Mouse (Mus musculus) thymus, adult 2 months (tissue): ENCODE results near the gene Dync1li1. TPM values are rescaled to one million over a fixed set of nuclear protein-coding genes. Genes with fewer than 3 reads are reported as not detected.
A peak's percentile ranks its signal among the peaks of the same experiment; 100 is the strongest.

Experiments used
- DNase-seq: peaks from one replicate; pipeline ENCODE4 v3.0.0; 2021
- H3K27ac ChIP-seq: fragments of 200-500 bp; 2 replicates; pipeline ENCODE4 v1.5.1; 2012; ENCODE audit warnings: low read length, control low read depth; ENCODE audit not compliant: control insufficient read depth, insufficient read depth
- H3K27me3 ChIP-seq: fragments of 200-500 bp; 2 replicates; pipeline ENCODE4 v1.6.1; 2012; ENCODE audit warnings: mild to moderate bottlenecking, low read length, moderate library complexity, mixed read lengths; ENCODE audit not compliant: control insufficient read depth, insufficient read depth
- H3K36me3 ChIP-seq: fragments of 200-500 bp; 2 replicates; pipeline ENCODE4 v1.6.1; 2012; ENCODE audit warnings: mild to moderate bottlenecking, low read length, moderate library complexity; ENCODE audit not compliant: control insufficient read depth, insufficient read depth
- H3K4me1 ChIP-seq: fragments of 200-500 bp; replicated peaks from 2 replicates; pipeline ENCODE4 v1.6.1; 2012; ENCODE audit warnings: low read length; ENCODE audit not compliant: control insufficient read depth, insufficient read depth
- H3K4me3 ChIP-seq: fragments of 200-500 bp; 2 replicates; pipeline ENCODE4 v1.5.1; 2012; ENCODE audit warnings: mild to moderate bottlenecking, low read length, control low read depth, moderate library complexity; ENCODE audit not compliant: control insufficient read depth, insufficient read depth
- CTCF ChIP-seq: fragments of 200-500 bp; IDR thresholded peaks from 2 replicates; pipeline ENCODE4 v1.5.1; 2012; ENCODE audit warnings: mild to moderate bottlenecking, control low read depth, low read length, moderate library complexity, borderline replicate concordance; ENCODE audit not compliant: control insufficient read depth, poor library complexity, insufficient read depth; ENCODE audit errors: extremely low read depth
- POLR2A ChIP-seq: fragments of 200-500 bp; IDR thresholded peaks from 2 replicates; pipeline ENCODE4 v1.6.1; 2012; ENCODE audit warnings: mild to moderate bottlenecking, low read length, control low read depth, moderate library complexity; ENCODE audit not compliant: control insufficient read depth, poor library complexity, insufficient read depth; ENCODE audit errors: extremely low read depth
- WGBS: fragments of 180-500 bp; shearing (Covaris S2); methylation state at CpG from one replicate; pipeline ENCODE4 v1.1.7; 2018; 5-methylcytosine and 5-hydroxymethylcytosine counted together
- polyA plus RNA-seq: library from polyadenylated mRNA; depleted of rRNA; stranded (reverse); fragments of >200 nt; gene quantifications from 2 replicates; pipeline ENCODE4 v1.2.3, GENCODE M21; 2012

Gene Dync1li1
- polyA plus RNA-seq, 1 experiment, result 20.8 TPM

DNA sequence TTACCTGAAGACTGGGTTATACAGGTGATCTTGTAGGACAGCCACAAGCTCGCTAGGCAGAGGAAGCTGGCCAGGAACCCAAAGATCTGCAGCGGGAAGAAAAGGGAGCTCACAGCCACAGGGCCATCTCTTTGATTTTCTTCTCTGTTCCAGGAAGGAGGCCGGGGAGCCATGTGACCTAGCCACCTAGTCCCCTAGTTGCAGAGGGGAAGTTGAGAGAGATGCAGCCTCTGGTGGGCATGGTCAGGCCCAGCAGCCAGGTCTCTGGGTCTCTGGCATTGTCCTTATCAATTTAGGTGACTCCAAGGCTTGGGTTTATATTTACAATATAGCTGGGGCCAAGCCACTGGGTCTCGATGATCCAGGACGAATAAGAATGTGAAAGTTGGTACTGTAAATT is 70.2 kb downstream of the Dync1li1 start:
- Histone ChIP-seq H3K4me3 (no peak overlapping the region), H3K36me3 (peaks cover 35% of the 10 kb centered on the region), H3K27ac (peak overlapping the region; percentile 74), H3K4me1 (peaks cover 14% of the 10 kb centered on the region), H3K27me3 (no peaks in the 10 kb centered on the region)
- no peak for DNase-seq
- no peak for TF ChIP-seq CTCF
- TF ChIP-seq POLR2A, result no peak
- WGBS, result 42% methylated on average over 5 of the region's 5 CpGs

GRCm38 (mm10) chr9:114759886-114760285 is 71.3 kb downstream of the Dync1li1 start:
- no peak for DNase-seq
- WGBS, result 94% methylated on average over 4 of the region's 4 CpGs
- Histone ChIP-seq H3K36me3 (peaks cover 35% of the 10 kb centered on the region), H3K27ac (no peak overlapping the region), H3K4me1 (peaks cover 12% of the 10 kb centered on the region), H3K27me3 (no peaks in the 10 kb centered on the region), H3K4me3 (no peak overlapping the region)
- TF ChIP-seq POLR2A (no peak), CTCF (no peak)

GRCm38 (mm10) chr9:114760353-114760752 is 71.8 kb downstream of the Dync1li1 start:
- H3K27me3 ChIP-seq, result no peaks in the 10 kb centered on the region
- 86% methylated on average over 5 of the region's 5 CpGs for WGBS
- peaks cover 12% of the 10 kb centered on the region for H3K4me1 ChIP-seq
- H3K4me3 ChIP-seq, result no peak overlapping the region
- H3K36me3 ChIP-seq, result peaks cover 35% of the 10 kb centered on the region
- no peak for TF ChIP-seq POLR2A
- no peak for TF ChIP-seq CTCF
- H3K27ac ChIP-seq, result no peak overlapping the region; the same call in 1 of the 2 replicates
- DNase-seq, result no peak

DNA sequence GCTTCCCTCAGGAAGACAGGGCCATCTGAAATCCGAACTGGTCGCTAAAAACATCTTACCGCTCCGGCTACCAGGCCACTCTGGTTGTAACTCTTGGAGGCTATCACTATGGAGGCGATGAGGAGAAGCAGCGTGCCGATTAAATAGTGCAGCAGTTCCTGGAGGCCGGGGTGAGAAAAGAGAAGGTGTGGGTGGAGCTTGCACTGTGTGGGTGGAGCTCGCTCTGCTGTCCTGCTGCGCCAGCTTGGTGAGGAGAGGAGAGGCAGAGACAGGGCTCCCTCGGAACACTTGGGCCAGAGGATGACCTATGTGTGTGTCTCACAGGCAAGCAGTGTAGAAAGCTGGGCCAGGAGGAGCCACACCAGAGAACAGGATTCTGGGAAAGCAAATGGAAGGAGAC is 73.3 kb downstream of the Dync1li1 start:
- H3K4me1 ChIP-seq, result peaks cover 12% of the 10 kb centered on the region
- peaks cover 32% of the 10 kb centered on the region for H3K36me3 ChIP-seq
- DNase-seq, result no peak
- no peak overlapping the region for H3K27ac ChIP-seq
- TF ChIP-seq POLR2A (no peak), CTCF (no peak)
- H3K4me3 ChIP-seq, result no peak overlapping the region
- H3K27me3 ChIP-seq, result no peaks in the 10 kb centered on the region
- 97% methylated on average over 11 of the region's 11 CpGs for WGBS

DNA sequence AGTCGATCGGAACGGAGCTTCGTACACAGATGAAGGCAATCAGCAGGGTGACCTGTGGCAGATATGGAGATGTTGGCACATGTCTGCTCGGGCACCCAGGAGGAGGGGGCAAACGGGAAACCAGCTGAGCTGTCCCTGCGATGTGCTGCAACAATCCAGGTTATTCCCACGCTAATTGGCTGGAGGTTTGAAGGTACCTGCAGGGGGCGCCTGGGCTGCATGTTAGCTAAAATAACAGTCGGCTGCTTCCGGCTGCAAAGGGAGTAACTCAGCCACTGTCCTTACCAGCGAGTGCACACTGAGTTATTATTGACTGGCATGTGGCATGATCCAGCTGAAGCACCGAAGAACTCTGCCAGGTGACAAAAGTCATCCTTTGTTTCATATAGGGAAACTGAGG is 74.8 kb downstream of the Dync1li1 start:
- no peaks in the 10 kb centered on the region for H3K27me3 ChIP-seq
- TF ChIP-seq POLR2A, result no peak
- TF ChIP-seq CTCF, result peak; percentile 74; the same call in 1 of the 2 replicates
- H3K4me3 ChIP-seq, result no peak overlapping the region
- DNase-seq, result peak; percentile 61
- 75% methylated on average over 13 of the region's 13 CpGs for WGBS
- peaks cover 12% of the 10 kb centered on the region for H3K4me1 ChIP-seq
- no peak overlapping the region for H3K27ac ChIP-seq
- H3K36me3 ChIP-seq, result peaks cover 32% of the 10 kb centered on the region

- no peaks in the 10 kb centered on the region for H3K27me3 ChIP-seq
- no peak for DNase-seq
- H3K27ac ChIP-seq, result no peak overlapping the region
Observed at GRCm38 (mm10) chr9:114767030-114767429, 78.4 kb downstream of the Dync1li1 start.

GRCm38 (mm10) chr9:114767507-114767906 is 78.9 kb downstream of the Dync1li1 start:
- Histone ChIP-seq H3K4me1 (peaks cover 22% of the 10 kb centered on the region), H3K4me3 (no peak overlapping the region), H3K36me3 (peaks cover 4% of the 10 kb centered on the region; the same call in 1 of the 2 replicates), H3K27me3 (no peaks in the 10 kb centered on the region), H3K27ac (no peak overlapping the region)
- TF ChIP-seq POLR2A (no peak), CTCF (no peak)
- 88% methylated on average over 2 of the region's 2 CpGs for WGBS
- no peak for DNase-seq

More at GRCm38 (mm10) chr9:114767030-114767429, 78.4 kb downstream of the Dync1li1 start:
- H3K36me3 ChIP-seq, result peaks cover 9% of the 10 kb centered on the region
- H3K4me3 ChIP-seq, result no peak overlapping the region
- peaks cover 22% of the 10 kb centered on the region for H3K4me1 ChIP-seq
- TF ChIP-seq CTCF, result no peak
- TF ChIP-seq POLR2A, result no peak
- WGBS, result 94% methylated on average over 13 of the region's 13 CpGs
